Mouse (Mus musculus): ENCODE measurements around the gene Inpp5b. TPM values are rescaled to one million over a fixed set of nuclear protein-coding genes. Genes with fewer than 3 reads are reported as not detected.
A peak's percentile ranks its signal among the peaks of the same experiment; 100 is the strongest.

Inpp5b gene
- total RNA-seq (2021), result 10 to 100 TPM; 46.5 to 48.7 TPM
- long read RNA-seq, experiment 1, transcript Inpp5b-201 (24 exons, 3,809 nt), result major isoform, 18 of 30 reads
- long read RNA-seq, experiment 1, partial matches to known transcripts, result 6 of 30 reads
- long read RNA-seq, experiment 1, other reads (novel, unspliced or antisense), result 6 of 30 reads
- long read RNA-seq, experiment 2, transcript Inpp5b-201 (24 exons, 3,809 nt), result major isoform, 8 of 20 reads
- long read RNA-seq, experiment 2, partial matches to known transcripts, result 7 of 20 reads
- long read RNA-seq, experiment 2, other reads (novel, unspliced or antisense), result 5 of 20 reads

DNA sequence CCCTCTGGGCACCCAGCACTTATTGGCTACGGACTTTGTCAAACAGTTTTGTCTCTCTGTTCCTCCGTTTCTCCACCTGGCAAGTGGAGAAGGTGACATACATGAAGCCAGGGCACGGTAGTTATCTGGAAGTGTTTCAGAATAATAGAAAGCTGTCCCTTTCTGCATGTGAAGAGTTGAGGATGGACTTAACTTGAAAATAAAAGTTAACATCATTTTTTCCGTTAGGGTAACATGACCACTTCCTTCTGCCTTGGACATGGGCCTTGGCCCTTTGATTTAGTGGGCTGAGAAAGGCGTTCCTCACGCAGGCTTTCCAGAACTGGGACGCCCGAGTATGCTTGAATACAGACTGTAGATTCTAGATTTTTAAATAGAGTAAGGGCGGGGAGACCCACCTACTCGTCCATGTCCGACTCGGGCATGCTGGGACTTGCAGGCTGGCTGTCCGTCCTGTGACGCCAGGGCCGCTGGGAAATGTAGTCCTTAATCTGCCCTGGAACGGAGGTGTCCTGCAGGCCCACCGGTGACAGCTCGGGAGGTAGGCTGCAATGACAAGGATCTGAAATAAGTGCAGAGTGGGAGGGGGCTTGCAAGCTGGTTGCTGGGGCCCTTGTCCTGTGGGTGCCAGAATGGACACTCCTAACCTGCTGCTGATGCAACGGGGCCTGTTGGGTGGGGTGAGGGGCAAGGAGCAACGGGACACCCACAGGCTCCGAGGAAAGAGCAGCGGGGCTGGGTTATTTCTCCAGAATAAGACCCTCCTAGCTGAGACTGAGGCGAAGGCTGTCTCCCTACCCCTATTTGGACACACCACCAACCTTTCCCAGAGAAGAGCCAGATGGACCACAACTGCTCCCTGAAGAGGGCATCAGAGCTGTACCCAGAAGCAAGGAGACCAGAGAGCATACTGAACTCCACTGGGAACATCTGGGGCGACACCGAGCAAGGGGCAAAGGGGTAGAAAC is at the start of gene Inpp5b:
Gene Inpp5b (plus strand): TSS at position 475 of the 968 bp plus-strand sequence.
- peak; percentile 83 to 84 for DNase-seq (ENCODE audit: extremely low spot score in 1 of 2, low spot score in 2 of 2)
- intact Hi-C loops (cut with DNase I), result no loop called here

DNA sequence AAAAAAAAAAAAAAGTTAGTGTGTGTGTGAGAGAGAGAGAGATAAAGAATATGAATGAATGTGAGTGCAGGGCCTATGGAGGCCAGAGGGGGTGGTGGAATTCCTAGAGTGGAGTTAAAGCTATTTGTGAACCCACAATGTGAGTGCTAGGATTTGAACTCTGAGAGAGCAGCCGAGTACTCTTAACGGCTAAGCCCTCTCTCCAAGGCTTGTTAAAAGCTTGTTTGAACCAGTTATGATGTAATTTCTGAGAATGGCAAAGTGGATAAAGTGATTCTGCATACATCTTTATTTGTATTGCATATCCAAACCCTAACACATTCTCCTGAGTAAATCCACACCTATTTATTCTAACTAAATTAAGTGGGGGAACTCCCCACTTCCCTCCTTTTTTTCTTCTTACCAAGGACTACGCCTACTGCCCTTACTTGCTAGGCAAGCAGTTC is 49.2 kb upstream of the Inpp5b start:
- intact Hi-C loops (cut with DNase I), result no loop called here
- no peak for TF ChIP-seq CTCF (IDR thresholded peaks at IDR 0.05)
- DNase-seq (ENCODE audit: extremely low spot score in 1 of 2, low spot score in 2 of 2), result no peak
- Histone ChIP-seq H3K4me3 (peak overlapping the region; percentile 88), H3K27ac (no peak overlapping the region)

More for the DNA sequence above, at the start of gene Inpp5b:
- no peak for TF ChIP-seq CTCF (IDR thresholded peaks at IDR 0.05)
- Histone ChIP-seq H3K27ac (peak within 1 kb of the TSS; percentile 91), H3K4me3 (peak within 1 kb of the TSS; percentile 87)

DNA sequence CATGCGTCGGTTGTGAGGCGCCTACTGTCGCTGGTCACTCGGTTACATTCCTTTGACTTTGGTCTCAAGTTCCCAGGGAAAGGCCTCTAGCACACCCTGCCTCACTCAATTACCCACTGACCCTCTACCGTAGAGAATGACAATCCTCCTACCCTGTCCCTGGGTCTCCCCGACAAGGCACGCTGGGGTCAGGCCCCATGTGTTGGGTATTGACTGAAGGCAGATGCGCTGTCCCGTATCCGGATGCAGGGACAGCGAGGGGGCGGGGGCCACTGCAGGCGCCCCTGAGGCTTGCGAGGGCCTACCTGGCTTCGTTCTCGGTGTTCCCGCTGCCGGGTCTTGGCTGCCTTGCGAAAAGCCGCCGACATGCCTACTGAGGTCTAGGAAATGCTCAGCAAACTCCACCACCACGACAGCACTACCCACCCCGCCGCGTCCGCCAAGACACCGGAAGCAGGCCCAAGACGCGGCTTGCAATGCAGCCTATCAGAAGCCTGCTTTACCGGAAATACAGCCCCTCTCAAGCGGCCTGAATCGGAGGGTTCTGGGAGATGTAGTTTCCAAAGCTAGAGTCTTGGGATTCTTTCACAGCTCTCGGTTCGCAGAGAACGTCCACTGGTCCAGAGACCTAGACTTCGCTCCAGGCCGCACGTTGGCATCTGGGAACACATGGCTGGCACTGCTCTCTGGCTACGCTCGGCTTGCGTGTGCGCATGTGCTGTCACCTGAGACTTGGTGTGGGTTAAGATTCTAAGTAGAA is 48.3 kb upstream of the Inpp5b start, which contains the start of gene Utp11:
Gene Utp11 (minus strand): TSS at position 466 of the 760 bp plus-strand sequence.
- intact Hi-C loops (cut with DNase I), result no loop called here
- Histone ChIP-seq H3K4me3 (peak within 1 kb of the TSS; percentile 88), H3K27ac (peak within 1 kb of the TSS; percentile 79)
- DNase-seq (ENCODE audit: extremely low spot score in 1 of 2, low spot score in 2 of 2), result peak; percentile 79 to 84
- no peak for TF ChIP-seq CTCF (IDR thresholded peaks at IDR 0.05)

DNA sequence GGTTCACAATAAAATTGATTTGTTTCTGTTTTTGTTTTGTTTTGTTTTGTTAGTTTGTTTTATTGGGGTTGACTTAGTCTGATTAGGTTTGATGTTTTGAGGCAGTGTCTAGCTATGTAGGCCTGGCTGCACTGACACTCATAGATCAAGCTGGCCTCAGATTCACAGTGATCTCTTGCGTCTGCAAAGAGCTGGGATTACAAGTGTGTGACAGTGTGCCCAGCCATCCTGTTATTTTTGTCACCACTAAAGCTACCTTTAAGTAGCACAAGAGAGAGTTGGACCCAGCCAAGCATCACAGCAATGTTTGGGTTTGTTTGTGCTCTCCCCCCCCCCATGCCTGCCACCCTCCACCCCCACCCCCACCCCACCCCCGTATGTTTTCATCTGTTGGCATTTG is 47.1 kb upstream of the Inpp5b start:
- no peak for TF ChIP-seq CTCF (IDR thresholded peaks at IDR 0.05)
- H3K27ac ChIP-seq, result no peak overlapping the region
- no peak overlapping the region for H3K4me3 ChIP-seq
- no peak for DNase-seq (ENCODE audit: extremely low spot score in 1 of 2, low spot score in 2 of 2)
- intact Hi-C loops (cut with DNase I), result no loop called here

DNA sequence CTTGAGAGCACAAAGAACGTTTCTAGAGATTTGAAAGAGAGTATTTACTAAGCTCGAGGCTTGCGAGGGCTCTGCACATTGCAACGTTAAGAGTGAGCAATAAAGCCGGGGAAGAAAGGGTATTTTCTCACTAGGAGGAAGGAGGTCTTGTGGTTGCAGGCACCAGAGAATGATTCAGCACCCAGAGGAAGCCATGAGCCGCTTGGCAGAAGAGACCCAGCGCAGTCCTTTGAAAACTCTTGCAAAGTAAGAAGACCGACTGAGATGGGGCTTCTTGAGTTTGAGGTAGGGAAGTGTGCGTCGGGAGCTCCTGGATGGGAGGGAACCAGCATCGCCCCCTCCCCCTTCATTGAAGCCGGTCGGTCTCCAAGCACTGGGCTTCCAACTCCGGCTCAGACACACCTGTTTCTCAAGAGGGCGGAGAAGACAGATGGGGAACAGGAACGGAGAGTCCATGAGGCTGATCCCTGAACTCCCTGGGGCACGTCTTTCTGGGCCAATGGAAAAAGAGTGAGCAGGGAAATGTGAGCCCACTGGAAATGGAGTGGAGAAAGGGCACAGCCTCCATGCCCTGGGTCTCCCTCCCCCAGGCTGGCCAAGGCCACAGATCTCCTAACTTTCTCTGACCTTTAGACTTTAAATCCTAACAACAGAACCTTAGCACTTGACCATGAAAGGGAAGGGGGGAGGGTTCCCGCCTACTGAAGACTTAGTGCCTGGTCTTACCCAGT is 45.7 kb upstream of the Inpp5b start:
- intact Hi-C loops (cut with DNase I), result no loop called here
- DNase-seq (ENCODE audit: extremely low spot score in 1 of 2, low spot score in 2 of 2), result no peak
- TF ChIP-seq CTCF (IDR thresholded peaks at IDR 0.05), result no peak
- Histone ChIP-seq H3K27ac (no peak overlapping the region), H3K4me3 (no peak overlapping the region)

DNA sequence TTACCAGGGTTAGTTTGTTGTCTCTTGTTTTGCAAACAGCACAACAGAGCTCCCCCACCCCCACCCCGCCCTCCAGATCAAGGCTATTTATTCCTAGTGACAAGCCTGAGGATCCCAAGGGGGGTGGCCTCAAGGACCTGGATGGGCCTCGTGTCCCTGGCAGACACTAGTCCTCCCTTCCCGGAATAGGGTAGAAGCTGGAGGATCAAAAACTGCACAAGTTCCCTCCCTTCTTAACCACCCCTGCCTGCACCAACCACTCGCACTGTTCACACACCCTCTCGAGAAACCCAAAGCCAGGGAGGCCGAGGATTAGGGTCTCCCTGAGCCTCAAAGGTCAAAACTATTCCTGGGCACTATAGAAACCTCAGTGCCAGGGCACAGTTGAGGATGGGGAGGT is 41.9 kb upstream of the Inpp5b start:
- no peak overlapping the region for H3K4me3 ChIP-seq
- no peak for TF ChIP-seq CTCF (IDR thresholded peaks at IDR 0.05)
- intact Hi-C loops (cut with DNase I), result no loop called here
- H3K27ac ChIP-seq, result no peak overlapping the region
- DNase-seq (ENCODE audit: extremely low spot score in 1 of 2, low spot score in 2 of 2), result no peak

DNA sequence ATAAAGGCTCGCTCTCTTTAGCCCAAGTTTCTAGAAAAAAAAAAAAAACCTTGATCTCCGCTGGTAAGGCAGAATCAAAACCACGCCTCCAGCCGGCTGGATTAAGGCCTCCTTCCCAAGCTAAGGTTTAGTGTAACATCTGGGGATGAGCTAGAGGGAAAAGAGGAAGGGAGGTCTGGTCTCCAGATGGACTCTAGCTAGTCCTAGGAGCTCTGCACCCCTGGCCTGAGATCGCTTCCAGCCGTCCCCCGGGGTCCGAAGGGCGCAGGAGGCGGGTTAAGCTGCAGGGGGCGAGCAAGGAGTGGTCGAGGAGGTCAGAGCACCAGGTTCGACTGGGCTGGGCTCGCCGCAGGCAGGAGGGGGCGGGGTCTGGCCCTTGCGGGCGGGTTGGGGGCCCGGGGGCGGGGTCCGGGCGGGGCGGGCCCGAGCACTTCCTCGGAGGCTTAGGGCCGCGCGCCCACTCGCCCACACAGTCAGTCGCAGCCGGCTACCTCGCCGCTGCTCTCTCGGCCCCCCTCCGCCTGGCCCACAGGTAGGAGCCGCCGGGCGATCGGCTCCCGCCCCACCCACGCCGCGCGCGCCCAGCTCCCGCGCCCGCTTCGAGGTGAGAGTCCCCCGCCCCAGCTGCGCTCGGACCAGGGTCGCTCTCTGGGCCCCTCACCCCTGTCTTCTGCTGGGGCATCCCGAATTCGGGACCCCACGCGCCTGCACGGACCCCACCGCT is 41.2 kb upstream of the Inpp5b start, which contains the start of gene Fhl3:
Gene Fhl3 (plus strand): TSS at position 454 of the 724 bp plus-strand sequence.
- no peak for DNase-seq (ENCODE audit: extremely low spot score in 1 of 2, low spot score in 2 of 2)
- Histone ChIP-seq H3K4me3 (peak within 1 kb of the TSS; percentile 57), H3K27ac (peak within 1 kb of the TSS; percentile 18; the same call in 1 of the 2 replicates)
- no peak for TF ChIP-seq CTCF (IDR thresholded peaks at IDR 0.05)
- intact Hi-C loops (cut with DNase I), result no loop called here

DNA sequence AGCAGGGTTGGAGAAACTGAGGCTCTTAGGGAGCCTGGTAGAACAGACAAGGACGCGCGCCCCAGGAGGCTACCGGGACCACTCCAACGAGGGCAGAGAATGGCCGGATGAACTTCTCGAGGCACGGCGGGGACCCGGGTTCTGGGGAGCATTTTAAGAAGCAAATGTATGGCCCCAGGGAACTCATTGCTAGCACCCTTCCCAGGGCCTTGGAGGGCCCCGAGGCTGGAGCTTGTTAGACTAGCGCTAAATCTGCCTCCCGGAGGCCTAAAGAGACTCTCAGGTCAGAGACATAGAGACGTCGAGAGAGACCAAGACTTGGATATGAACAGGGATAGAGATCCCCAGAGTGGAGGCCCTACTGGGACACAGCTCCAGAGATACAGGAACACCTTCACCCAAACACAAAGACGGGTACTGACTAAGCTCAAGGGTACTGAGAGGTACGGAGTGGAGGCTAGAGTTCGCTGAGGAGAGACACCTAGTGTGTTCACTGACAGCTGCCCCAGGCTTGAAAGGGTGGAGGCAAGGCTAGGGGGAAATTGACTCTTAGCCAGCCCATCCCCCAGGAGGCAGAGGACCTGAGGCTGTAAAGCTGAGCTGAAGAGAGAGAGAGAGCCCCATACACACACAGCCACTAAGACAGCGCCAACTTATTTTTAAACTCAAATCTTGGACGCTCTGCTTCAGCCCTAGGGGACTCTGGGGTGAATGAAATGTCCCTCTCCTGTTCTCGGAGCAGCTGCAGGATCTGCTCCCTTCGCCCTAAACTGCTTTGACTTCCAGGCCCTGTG is 40.4 kb upstream of the Inpp5b start:
- intact Hi-C loops (cut with DNase I), result no loop called here
- TF ChIP-seq CTCF (IDR thresholded peaks at IDR 0.05), result no peak
- DNase-seq (ENCODE audit: extremely low spot score in 1 of 2, low spot score in 2 of 2), result no peak
- H3K4me3 ChIP-seq, result peak overlapping the region; percentile 57
- H3K27ac ChIP-seq, result peak overlapping the region; percentile 18; the same call in 1 of the 2 replicates

DNA sequence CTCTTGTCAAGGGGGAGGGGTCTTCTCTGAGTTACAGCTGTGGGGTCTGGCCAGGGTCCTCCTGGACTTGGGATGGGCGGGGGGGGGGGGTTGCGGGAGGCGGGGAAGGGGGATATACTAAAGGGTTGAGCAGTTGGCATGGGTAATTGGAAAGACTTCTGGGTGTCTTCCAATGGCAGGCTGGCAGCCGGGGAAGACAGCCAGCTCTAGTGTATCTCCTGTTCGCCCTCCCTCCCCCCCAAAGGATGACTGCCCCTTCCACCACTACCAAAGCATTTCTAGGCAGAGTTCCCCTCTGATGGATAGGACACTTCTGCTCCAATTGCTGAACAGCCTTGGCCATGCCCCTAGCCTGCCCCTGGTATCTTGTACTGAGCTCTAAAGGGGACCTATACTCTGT is 39.7 kb upstream of the Inpp5b start:
- no peak overlapping the region for H3K4me3 ChIP-seq
- TF ChIP-seq CTCF (IDR thresholded peaks at IDR 0.05), result no peak
- H3K27ac ChIP-seq, result no peak overlapping the region
- no peak for DNase-seq (ENCODE audit: extremely low spot score in 1 of 2, low spot score in 2 of 2)
- intact Hi-C loops (cut with DNase I), result no loop called here

DNA sequence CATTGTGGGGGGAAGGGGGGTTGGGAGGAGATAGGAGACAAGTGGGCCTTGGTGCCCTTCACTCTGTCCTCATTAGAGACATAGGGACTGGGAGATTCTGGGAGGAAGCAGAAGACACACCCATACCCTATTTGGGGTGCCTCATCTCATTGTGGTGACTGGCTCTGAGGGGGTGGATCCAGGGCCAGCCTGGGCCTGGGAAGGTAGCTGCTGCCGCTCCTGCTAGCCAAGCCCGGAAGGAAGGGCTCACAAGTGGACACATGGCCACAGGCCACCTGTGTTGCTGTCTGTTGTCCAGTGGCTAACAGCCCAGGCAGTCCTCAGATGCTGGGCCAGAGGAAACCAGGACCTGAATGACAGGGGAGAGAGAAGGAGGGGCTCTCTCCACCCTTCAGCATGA is 38.2 kb upstream of the Inpp5b start:
- intact Hi-C loops (cut with DNase I), result no loop called here
- Histone ChIP-seq H3K4me3 (no peak overlapping the region), H3K27ac (no peak overlapping the region)
- no peak for TF ChIP-seq CTCF (IDR thresholded peaks at IDR 0.05)
- DNase-seq (ENCODE audit: extremely low spot score in 1 of 2, low spot score in 2 of 2), result no peak

All from left cerebral cortex, adult 2 months (tissue).